Mouse (Mus musculus): ENCODE results near the gene Ralgps1. TPM values are rescaled to one million over a fixed set of nuclear protein-coding genes. Genes with fewer than 3 reads are reported as not detected.

Ralgps1 gene
- polyA plus RNA-seq, 1 experiment: 4.6 TPM

- TF ChIP-seq POLR2A (IDR thresholded peaks at IDR 0.05; ENCODE audit: borderline replicate concordance, control insufficient read depth, low read depth, low read length) (no peak), CTCF (IDR thresholded peaks at IDR 0.05; ENCODE audit: control insufficient read depth, insufficient read depth, low read length) (no peak)
- H3K4me1 ChIP-seq (ENCODE audit: control insufficient read depth, insufficient read depth, low read length): peaks cover 1% of the 10 kb centered on the region; the same call in 1 of the 2 replicates
- WGBS: 66% methylated on average over 2 of the region's 2 CpGs
- H3K27ac ChIP-seq (ENCODE audit: control insufficient read depth, insufficient read depth, low read depth, low read length, poor library complexity): no peak overlapping the region
- H3K4me3 ChIP-seq (replicated peaks; ENCODE audit: control insufficient read depth, low read depth, low read length): no peak overlapping the region
These were observed 228.0 kb downstream of the Ralgps1 start for GRCm38 (mm10) chr2:33143292-33143691.

GRCm38 (mm10) chr2:33138491-33138890 lies 232.8 kb downstream of the Ralgps1 start:
- Histone ChIP-seq H3K4me3 (replicated peaks; ENCODE audit: control insufficient read depth, low read depth, low read length) (no peak overlapping the region), H3K27ac (ENCODE audit: control insufficient read depth, insufficient read depth, low read depth, low read length, poor library complexity) (no peak overlapping the region), H3K4me1 (ENCODE audit: control insufficient read depth, insufficient read depth, low read length) (peaks cover 1% of the 10 kb centered on the region; the same call in 1 of the 2 replicates)
- TF ChIP-seq POLR2A (IDR thresholded peaks at IDR 0.05; ENCODE audit: borderline replicate concordance, control insufficient read depth, low read depth, low read length): no peak
- WGBS: 76% methylated on average over 2 of the region's 2 CpGs

DNA sequence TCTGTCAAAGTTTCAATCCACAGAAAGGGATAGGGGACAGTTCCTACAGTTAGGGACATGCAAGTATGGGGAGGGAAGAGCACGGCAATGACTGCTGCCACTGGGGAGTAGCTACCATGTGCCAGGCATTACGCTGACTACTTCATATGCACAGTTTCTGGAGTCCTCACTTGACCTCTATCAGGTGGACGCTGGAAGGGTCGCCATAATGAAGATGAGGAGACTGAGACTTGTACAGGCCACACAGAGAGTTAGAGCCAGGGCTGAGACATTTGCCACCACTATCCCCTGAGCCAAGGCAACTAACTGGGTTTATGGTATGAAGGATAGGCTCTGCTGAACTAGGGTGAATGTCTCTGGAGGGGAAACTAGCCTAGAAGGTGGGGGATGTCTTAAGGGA lies 233.6 kb downstream of the Ralgps1 start:
- WGBS: 87% methylated on average over 4 of the region's 4 CpGs
- Histone ChIP-seq H3K4me1 (ENCODE audit: control insufficient read depth, insufficient read depth, low read length) (peaks cover 1% of the 10 kb centered on the region; the same call in 1 of the 2 replicates), H3K4me3 (replicated peaks; ENCODE audit: control insufficient read depth, low read depth, low read length) (no peak overlapping the region), H3K27ac (ENCODE audit: control insufficient read depth, insufficient read depth, low read depth, low read length, poor library complexity) (no peak overlapping the region)
- TF ChIP-seq CTCF (IDR thresholded peaks at IDR 0.05; ENCODE audit: control insufficient read depth, insufficient read depth, low read length) (no peak), POLR2A (IDR thresholded peaks at IDR 0.05; ENCODE audit: borderline replicate concordance, control insufficient read depth, low read depth, low read length) (no peak)

DNA sequence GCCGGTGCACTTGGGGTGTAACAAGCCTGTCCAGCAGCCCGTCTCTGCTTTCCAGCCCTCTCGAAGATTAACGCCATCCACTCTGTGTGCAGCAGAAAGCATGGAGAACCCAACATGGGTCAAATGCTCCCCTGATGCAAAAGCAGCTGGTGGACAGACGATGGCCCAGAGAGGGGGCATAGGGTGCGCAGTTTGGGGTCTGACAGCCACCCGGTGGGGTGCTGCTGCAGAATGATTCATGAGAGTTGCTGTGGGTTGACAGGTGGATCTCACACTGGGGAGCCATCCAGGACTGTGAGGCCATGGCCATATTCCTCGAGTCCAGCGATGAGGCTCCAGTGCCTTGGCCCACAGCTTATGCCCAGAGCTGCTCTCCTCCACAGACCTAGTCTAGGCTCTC lies 234.0 kb downstream of the Ralgps1 start:
- TF ChIP-seq POLR2A (IDR thresholded peaks at IDR 0.05; ENCODE audit: borderline replicate concordance, control insufficient read depth, low read depth, low read length) (no peak), CTCF (IDR thresholded peaks at IDR 0.05; ENCODE audit: control insufficient read depth, insufficient read depth, low read length) (no peak)
- WGBS: 93% methylated on average over 9 of the region's 9 CpGs

DNA sequence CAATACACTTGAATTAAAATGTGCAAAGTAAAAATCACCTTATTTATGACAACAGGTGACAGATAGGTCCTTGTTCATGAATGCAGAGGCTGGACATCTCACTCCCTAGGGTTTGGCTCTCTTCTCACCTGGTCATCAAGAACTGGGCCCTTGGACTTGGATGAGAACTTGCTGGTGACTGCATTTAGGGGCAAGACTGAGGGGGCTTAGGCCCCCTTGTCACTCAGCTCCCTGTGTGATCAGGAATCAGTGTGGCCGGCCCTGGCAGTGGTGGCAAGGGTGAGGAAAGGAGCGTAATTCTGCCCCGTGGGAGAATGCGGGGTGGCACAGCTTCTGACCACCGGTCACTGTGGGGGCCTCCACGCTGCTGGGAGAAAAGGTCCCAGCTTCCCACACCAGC lies 234.9 kb downstream of the Ralgps1 start:
- H3K4me3 ChIP-seq (replicated peaks; ENCODE audit: control insufficient read depth, low read depth, low read length): no peak overlapping the region
- no peak for TF ChIP-seq CTCF (IDR thresholded peaks at IDR 0.05; ENCODE audit: control insufficient read depth, insufficient read depth, low read length)
- TF ChIP-seq POLR2A (IDR thresholded peaks at IDR 0.05; ENCODE audit: borderline replicate concordance, control insufficient read depth, low read depth, low read length): no peak
- WGBS: 89% methylated on average over 6 of the region's 6 CpGs
- no peak overlapping the region for H3K27ac ChIP-seq (ENCODE audit: control insufficient read depth, insufficient read depth, low read depth, low read length, poor library complexity)
- H3K4me1 ChIP-seq (ENCODE audit: control insufficient read depth, insufficient read depth, low read length): peaks cover 1% of the 10 kb centered on the region; the same call in 1 of the 2 replicates

More for the DNA sequence above, 234.0 kb downstream of the Ralgps1 start:
- Histone ChIP-seq H3K4me1 (ENCODE audit: control insufficient read depth, insufficient read depth, low read length) (peaks cover 1% of the 10 kb centered on the region; the same call in 1 of the 2 replicates), H3K27ac (ENCODE audit: control insufficient read depth, insufficient read depth, low read depth, low read length, poor library complexity) (no peak overlapping the region), H3K4me3 (replicated peaks; ENCODE audit: control insufficient read depth, low read depth, low read length) (no peak overlapping the region)

DNA sequence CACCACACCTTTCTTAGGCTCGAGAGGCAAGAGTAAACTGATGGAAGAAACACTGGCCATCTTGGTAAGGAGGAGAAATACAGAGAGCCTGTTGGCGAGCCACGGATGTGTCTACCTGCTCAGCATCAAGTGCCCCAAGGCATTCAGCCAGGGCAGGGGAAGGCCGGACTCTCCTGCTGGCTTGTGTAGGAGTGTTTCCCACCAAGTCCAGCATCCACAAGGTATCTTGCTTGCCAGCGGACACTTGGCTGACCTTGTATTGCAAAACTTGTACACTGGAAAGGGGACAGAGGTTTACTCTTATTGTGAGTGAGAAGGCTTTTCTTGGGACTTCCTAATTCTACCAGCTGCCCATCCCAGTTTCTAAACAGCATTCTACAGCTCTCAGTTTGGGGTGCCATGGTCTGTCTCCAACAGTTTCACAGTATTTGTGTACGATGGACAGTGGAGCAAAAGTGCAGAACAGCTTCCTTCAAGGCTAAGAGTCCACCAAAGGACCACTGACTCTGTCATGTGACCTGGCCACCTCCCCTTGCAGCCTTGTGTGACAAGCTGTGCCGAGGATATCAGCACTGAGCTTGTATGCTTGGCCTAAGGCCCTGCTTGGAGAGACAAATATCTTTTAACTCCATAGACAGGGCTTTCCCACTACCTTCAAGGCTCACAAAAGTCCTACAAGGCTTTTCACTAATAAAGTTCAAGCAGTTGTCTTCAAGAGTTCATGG lies 236.4 kb downstream of the Ralgps1 start:
- 77% methylated on average over 7 of the region's 7 CpGs for WGBS
- TF ChIP-seq POLR2A (IDR thresholded peaks at IDR 0.05; ENCODE audit: borderline replicate concordance, control insufficient read depth, low read depth, low read length) (no peak), CTCF (IDR thresholded peaks at IDR 0.05; ENCODE audit: control insufficient read depth, insufficient read depth, low read length) (no peak)
- Histone ChIP-seq H3K4me3 (replicated peaks; ENCODE audit: control insufficient read depth, low read depth, low read length) (no peak overlapping the region), H3K27ac (ENCODE audit: control insufficient read depth, insufficient read depth, low read depth, low read length, poor library complexity) (no peak overlapping the region), H3K4me1 (ENCODE audit: control insufficient read depth, insufficient read depth, low read length) (peaks cover 1% of the 10 kb centered on the region; the same call in 1 of the 2 replicates)

GRCm38 (mm10) chr2:33132306-33132705 lies 239.0 kb downstream of the Ralgps1 start:
- H3K4me1 ChIP-seq (ENCODE audit: control insufficient read depth, insufficient read depth, low read length): no peaks in the 10 kb centered on the region; the same call in 1 of the 2 replicates
- no peak for TF ChIP-seq CTCF (IDR thresholded peaks at IDR 0.05; ENCODE audit: control insufficient read depth, insufficient read depth, low read length)
- TF ChIP-seq POLR2A (IDR thresholded peaks at IDR 0.05; ENCODE audit: borderline replicate concordance, control insufficient read depth, low read depth, low read length): no peak
- 5% methylated on average over 7 of the region's 7 CpGs for WGBS
- no peak overlapping the region for H3K27ac ChIP-seq (ENCODE audit: control insufficient read depth, insufficient read depth, low read depth, low read length, poor library complexity)
- no peak overlapping the region for H3K4me3 ChIP-seq (replicated peaks; ENCODE audit: control insufficient read depth, low read depth, low read length)

DNA sequence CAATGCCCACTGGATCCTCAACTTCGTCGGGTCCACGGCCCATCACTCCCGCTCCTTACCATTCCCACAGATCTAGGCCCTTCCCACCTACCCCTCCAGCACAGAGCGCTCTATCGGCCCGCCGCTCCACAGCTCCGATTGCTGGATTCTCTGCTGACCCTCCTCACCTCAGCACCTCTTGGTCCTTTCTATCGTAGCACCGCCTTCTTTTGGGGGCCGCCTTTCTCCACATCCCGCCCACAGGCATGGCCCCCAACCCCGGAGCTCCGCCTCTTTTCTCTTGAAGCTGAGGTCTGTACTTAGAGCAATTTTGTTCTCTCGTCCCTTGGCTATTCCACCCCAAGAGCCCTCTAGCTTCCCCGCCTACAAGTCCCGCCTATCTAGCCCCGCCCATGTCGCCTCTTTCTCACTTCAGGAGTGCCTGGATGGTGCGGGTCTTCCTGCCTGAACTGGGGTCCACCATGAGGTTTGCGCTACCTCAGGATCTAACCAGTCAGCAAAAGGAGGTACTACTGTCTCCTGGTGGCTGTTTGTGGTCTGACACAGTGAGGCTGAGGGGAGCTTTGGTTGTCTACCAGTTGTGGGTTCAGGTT lies 239.7 kb downstream of the Ralgps1 start, which contains the start of gene Garnl3:
Gene Garnl3, minus strand, starts transcription at position 155 of the 593 bp plus-strand sequence.
- under 1% methylated on average over 22 of the region's 22 CpGs for whole genome bisulfite sequencing
- peak; percentile 44 for TF ChIP-seq CTCF (IDR thresholded peaks at IDR 0.05; ENCODE audit: control insufficient read depth, insufficient read depth, low read length)
- TF ChIP-seq POLR2A (IDR thresholded peaks at IDR 0.05; ENCODE audit: borderline replicate concordance, control insufficient read depth, low read depth, low read length): no peak
- H3K27ac ChIP-seq (ENCODE audit: control insufficient read depth, insufficient read depth, low read depth, low read length, poor library complexity): no peak within 1 kb of the TSS; the same call in 1 of the 2 replicates

More for the DNA sequence above, 239.7 kb downstream of the Ralgps1 start, which contains the start of gene Garnl3:
- Histone ChIP-seq H3K4me3 (replicated peaks; ENCODE audit: control insufficient read depth, low read depth, low read length) (peak within 1 kb of the TSS; percentile 61), H3K4me1 (ENCODE audit: control insufficient read depth, insufficient read depth, low read length) (no peaks in the 10 kb centered on the region; the same call in 1 of the 2 replicates)
